Mouse (Mus musculus) gastrocnemius, adult 2 months (tissue): ENCODE results near the gene Apmap. TPM values are rescaled to one million over a fixed set of nuclear protein-coding genes. Genes with fewer than 3 reads are reported as not detected.

ENCODE experiments used
- DNase-seq: peaks from one replicate; pipeline ENCODE4 v3.0.0; 2022
- H3K27ac ChIP-seq: fragments of 200-600 bp; 2 replicates; pipeline ENCODE4 v1.8.1; 2022; ENCODE audit warnings: mild to moderate bottlenecking
- H3K4me3 ChIP-seq: fragments of 200-600 bp; 2 replicates; pipeline ENCODE4 v1.8.1; 2022; ENCODE audit warnings: mild to moderate bottlenecking, moderate library complexity
- CTCF ChIP-seq: fragments of 200-600 bp; IDR thresholded peaks from 2 replicates; pipeline ENCODE4 v1.8.1; 2022; ENCODE audit warnings: antibody characterized with exemption, mild to moderate bottlenecking, moderate library complexity
- intact Hi-C: fragments of 180-260 bp; cut with DNase I; formaldehyde crosslinking; loops from one replicate; pipeline ENCODE4 v1.15.1; 2025
- long read RNA-seq, 2 experiments: library from polyadenylated mRNA; stranded (forward); transcript quantifications; one replicate each; pipeline ENCODE4 v2.0.0; 2021
- total RNA-seq, 2 experiments: library from RNA; stranded (reverse); gene quantifications; 2 replicates each; pipeline ENCODE4 v1.2.3; 2021

The Apmap gene
- 10 to 100 TPM; 16.8 to 21.4 TPM for total RNA-seq
- long read RNA-seq, experiment 1, transcript Apmap-201 (9 exons, 2,235 nt), result major isoform, 33 of 41 reads
- long read RNA-seq, experiment 1, partial matches to known transcripts, result 1 of 41 reads
- long read RNA-seq, experiment 1, other reads (novel, unspliced or antisense), result 7 of 41 reads
- long read RNA-seq, experiment 2, transcript Apmap-201 (9 exons, 2,235 nt), result major isoform, 24 of 26 reads
- long read RNA-seq, experiment 2, partial matches to known transcripts, result 0 of 26 reads
- long read RNA-seq, experiment 2, other reads (novel, unspliced or antisense), result 2 of 26 reads

- Histone ChIP-seq H3K27ac (peak within 1 kb of the TSS; percentile 89), H3K4me3 (peak within 1 kb of the TSS; percentile 93)
- TF ChIP-seq CTCF, result 0 out of 2 replicates have a peak, but pooled peaks have one; percentile 10
- peak; percentile 98 for DNase-seq
- intact Hi-C loops, result loop anchor here (2.0 to 10.0 kb wide), 3 partner anchors 141 to 887 kb away; partner anchors contain the start of genes Abhd12, Entpd6, Gins1 and Nsfl1c
These were observed at the start of gene Apmap for GRCm38 (mm10) chr2:150608087-150608799. Gene Apmap, minus strand, starts transcription at chr2:150608567.

- Histone ChIP-seq H3K27ac (no peak overlapping the region), H3K4me3 (no peak overlapping the region)
- DNase-seq, result no peak
- no peak for TF ChIP-seq CTCF
- intact Hi-C loops, result no loop called here
These were observed 48.8 kb upstream of the Apmap start for GRCm38 (mm10) chr2:150656975-150657768.

- no peak for TF ChIP-seq CTCF
- no peak for DNase-seq
- intact Hi-C loops, result no loop called here
- Histone ChIP-seq H3K27ac (peak overlapping the region; percentile 24; the same call in 1 of the 2 replicates), H3K4me3 (no peak overlapping the region)
These were observed 47.7 kb upstream of the Apmap start for GRCm38 (mm10) chr2:150656112-150656511.

GRCm38 (mm10) chr2:150655290-150655689, 46.9 kb upstream of the Apmap start:
- no peak for TF ChIP-seq CTCF
- no peak for DNase-seq
- Histone ChIP-seq H3K27ac (peak overlapping the region; percentile 72), H3K4me3 (no peak overlapping the region)
- intact Hi-C loops, result no loop called here

- H3K4me3 ChIP-seq, result no peak overlapping the region
- DNase-seq, result no peak
- intact Hi-C loops, result no loop called here
- peak overlapping the region; percentile 72 for H3K27ac ChIP-seq
- TF ChIP-seq CTCF, result no peak
These were observed 46.4 kb upstream of the Apmap start for GRCm38 (mm10) chr2:150654814-150655213.

- Histone ChIP-seq H3K27ac (peak overlapping the region; percentile 66), H3K4me3 (no peak overlapping the region)
- no peak for DNase-seq
- intact Hi-C loops, result no loop called here
- TF ChIP-seq CTCF, result no peak
These were observed 43.0 kb upstream of the Apmap start for GRCm38 (mm10) chr2:150651366-150651765.

- peak overlapping the region; percentile 66 for H3K27ac ChIP-seq
- intact Hi-C loops, result no loop called here
- no peak for TF ChIP-seq CTCF
These were observed 42.2 kb upstream of the Apmap start for GRCm38 (mm10) chr2:150650511-150651074.

GRCm38 (mm10) chr2:150648300-150648895, 40.0 kb upstream of the Apmap start:
- no peak overlapping the region for H3K4me3 ChIP-seq
- intact Hi-C loops, result no loop called here
- peak; percentile 54 for DNase-seq
- peak overlapping the region; percentile 66 for H3K27ac ChIP-seq
- no peak for TF ChIP-seq CTCF

More at GRCm38 (mm10) chr2:150650511-150651074, 42.2 kb upstream of the Apmap start:
- no peak overlapping the region for H3K4me3 ChIP-seq
- DNase-seq, result no peak

GRCm38 (mm10) chr2:150647681-150648299, 39.4 kb upstream of the Apmap start:
- peak; percentile 2 for DNase-seq
- intact Hi-C loops, result no loop called here
- no peak for TF ChIP-seq CTCF
- Histone ChIP-seq H3K27ac (peak overlapping the region; percentile 66), H3K4me3 (no peak overlapping the region)

GRCm38 (mm10) chr2:150646411-150647121, 38.2 kb upstream of the Apmap start:
- H3K27ac ChIP-seq, result no peak overlapping the region
- H3K4me3 ChIP-seq, result no peak overlapping the region
- no peak for DNase-seq
- intact Hi-C loops, result no loop called here
- no peak for TF ChIP-seq CTCF

- no peak for TF ChIP-seq CTCF
- H3K27ac ChIP-seq, result no peak overlapping the region
- DNase-seq, result no peak
- intact Hi-C loops, result no loop called here
- H3K4me3 ChIP-seq, result no peak overlapping the region
These were observed 36.9 kb upstream of the Apmap start for GRCm38 (mm10) chr2:150645225-150645624.
